Mouse (Mus musculus): Measurements from ENCODE around the gene Thsd7a.

- TF ChIP-seq GATA1 (IDR thresholded peaks at IDR 0.05; ENCODE audit: borderline replicate concordance, low read length) (no peak), FLI1 (IDR thresholded peaks at IDR 0.05; ENCODE audit: low read length) (no peak)
These were observed 390.5 kb downstream of the Thsd7a start for GRCm38 (mm10) chr6:12358737-12359136.

Data from megakaryocyte, embryonic 14.5 days (primary cell).